Mouse (Mus musculus): ENCODE results near the gene Chl1. TPM values are rescaled to one million over a fixed set of nuclear protein-coding genes. Genes with fewer than 3 reads are reported as not detected.

Gene Chl1
- total RNA-seq, 2 experiments from 2014 or later = 311 to 317 TPM

DNA sequence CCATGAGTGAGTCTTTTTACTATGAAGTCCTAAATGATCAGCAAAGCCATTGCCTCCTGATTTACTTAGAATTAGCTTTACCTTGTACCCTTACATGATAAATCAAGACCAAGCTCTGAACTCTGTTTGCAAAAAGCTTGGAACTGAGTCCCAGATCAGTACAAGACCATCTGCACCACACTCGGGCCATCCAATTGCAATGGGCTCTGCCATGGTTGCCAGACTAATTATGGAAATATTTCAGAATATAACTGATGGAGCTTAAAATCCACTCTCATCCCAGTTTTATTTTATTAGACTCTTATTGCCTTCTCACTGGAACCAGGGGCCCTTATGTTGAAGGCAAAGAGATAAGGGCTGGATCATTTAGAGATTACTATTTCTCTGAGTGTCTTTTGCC is 284.9 kb downstream of the Chl1 start:
- no peak for DNase-seq (ENCODE audit: low spot score in 2 of 2)

Measured in layer of hippocampus, postnatal 10 days (tissue).